Mouse (Mus musculus) bone marrow macrophage, adult 2 months (primary cell): ENCODE data around the gene H2-DMb1.

ENCODE experiments used
- CTCF ChIP-seq: IDR thresholded peaks from 2 replicates; pipeline ENCODE4 v1.5.1; 2012; ENCODE audit warnings: low read depth, mild to moderate bottlenecking, low read length, moderate library complexity
- POLR2A ChIP-seq: IDR thresholded peaks from 2 replicates; pipeline ENCODE4 v1.6.1; 2012; ENCODE audit warnings: mild to moderate bottlenecking, low read depth, low read length, borderline replicate concordance

DNA sequence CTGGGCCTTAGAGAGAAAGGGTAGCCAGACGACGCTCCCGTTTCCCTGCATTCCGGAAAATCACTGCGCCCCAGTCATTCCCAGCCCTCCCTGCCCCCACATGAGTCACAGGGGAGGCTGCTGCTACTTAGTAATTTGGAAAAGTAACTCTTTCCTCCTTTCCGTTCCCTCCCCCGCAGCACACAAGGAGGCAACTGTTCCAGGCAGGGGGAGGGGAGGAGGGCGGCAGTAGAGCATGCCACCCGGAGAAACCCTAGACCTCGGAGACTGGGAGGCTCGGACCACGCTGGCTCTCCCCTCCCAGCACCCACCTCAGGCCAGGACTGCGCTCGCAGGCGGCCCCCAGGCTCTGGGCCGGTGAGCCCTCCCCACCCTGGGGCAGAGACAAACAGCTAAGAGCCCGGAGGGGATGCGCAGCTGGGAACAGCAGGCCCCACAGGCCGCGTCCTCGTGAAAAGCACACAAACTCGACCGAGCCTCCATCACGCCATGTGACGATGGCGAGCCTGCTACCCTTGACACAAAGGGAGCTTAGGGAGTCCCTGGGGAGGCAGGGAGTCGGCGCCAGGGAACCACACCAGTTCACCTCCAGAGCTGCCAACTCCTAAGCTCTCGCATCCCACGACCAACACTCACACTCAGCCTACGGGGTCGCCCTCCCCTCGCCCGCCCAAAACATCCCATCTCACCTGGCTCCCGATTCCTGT, 31.5 kb upstream of the H2-DMb1 start:
- TF ChIP-seq CTCF = no peak
- no peak for TF ChIP-seq POLR2A
